Mouse (Mus musculus) monocyte, adult 2 months (primary cell): ENCODE measurements around the gene Jph4.

Source experiments
- DNase-seq, 2 experiments: peaks; one replicate each; pipeline ENCODE4 v3.0.0; 2022; ENCODE audit warnings: low spot score in 2 of 2, low read depth in 1 of 2

Gene Jph4

GRCm38 (mm10) chr14:55116425-55117200 lies at the start of gene Jph4:
Gene Jph4, minus strand, starts transcription at chr14:55116935.
- DNase-seq: no peak

DNA sequence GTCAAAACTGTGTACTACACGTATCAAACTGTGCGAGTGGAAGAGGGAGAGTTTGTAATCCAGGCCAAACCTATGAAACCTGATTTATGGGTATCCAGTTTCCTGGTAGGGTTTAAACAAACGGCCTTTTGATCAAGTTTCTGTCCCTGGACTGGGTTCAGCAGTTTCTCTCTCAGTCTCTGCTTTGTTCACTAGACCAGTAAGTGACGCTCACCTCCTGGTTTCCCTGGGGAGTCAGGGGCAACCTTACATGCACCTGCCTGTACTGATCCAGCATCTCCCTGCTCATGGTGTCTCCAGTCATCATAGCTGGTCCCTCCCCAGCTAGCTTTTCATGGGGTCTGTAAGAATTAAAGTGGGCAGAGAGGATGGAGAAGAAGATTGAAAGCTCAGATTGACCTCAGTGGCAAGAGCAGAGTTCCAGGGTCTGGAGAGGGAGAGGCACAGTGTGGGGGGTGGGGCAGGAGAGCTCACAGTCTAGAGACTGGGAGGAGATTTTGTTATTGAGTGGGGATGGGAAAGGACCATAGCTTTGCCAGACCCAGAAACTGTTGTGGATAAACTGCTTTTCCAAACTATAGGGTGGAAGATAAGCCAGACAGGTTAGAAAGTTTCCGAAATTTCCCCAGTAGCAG lies 47.6 kb upstream of the Jph4 start:
- DNase-seq: no peak

GRCm38 (mm10) chr14:55162168-55162567 lies 45.4 kb upstream of the Jph4 start:
- DNase-seq: no peak

GRCm38 (mm10) chr14:55161098-55161634 lies 44.4 kb upstream of the Jph4 start:
- peak in 1 of 2 experiments; percentile 58 for DNase-seq

DNA sequence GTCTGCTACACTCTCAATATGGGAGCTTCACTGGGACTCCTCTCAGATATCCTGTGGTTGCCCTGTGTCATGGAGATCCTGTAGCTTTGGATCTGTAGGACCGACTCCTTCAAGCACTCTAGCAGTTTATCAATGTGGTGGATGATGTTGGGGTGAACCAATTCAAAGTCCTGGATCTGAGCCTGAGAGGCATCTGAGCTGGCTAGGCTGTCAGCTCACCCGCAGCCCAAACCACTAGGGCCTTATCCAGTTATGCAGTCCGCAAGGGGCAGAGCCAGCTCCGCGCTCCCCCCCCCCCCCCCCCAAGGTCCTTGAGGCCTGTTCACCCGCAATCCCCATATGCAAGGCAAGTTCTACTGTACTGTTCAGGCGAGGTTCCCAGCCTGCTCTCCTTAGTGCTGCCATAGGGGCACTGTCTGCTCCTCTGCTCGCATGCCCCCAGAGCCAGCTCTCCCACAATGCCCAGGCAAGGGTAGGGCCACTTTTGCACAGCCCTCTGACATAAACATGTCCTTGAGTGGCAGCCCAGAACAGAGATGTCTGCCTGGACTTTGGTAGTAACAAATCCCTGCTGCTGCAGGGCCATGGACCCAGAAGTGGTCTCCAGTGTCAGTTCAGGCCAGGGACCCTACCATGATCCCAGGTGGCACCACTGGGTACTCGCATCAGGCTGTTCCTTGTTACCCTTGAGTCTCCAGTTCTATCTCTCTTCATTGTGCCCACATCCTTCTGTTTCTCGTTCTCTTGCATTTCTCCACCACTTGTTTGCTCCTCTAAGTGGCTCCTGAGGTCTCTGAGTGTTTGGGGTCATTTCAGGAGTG lies 43.7 kb upstream of the Jph4 start:
- no peak for DNase-seq

- no peak for DNase-seq
These were observed 40.8 kb upstream of the Jph4 start for GRCm38 (mm10) chr14:55157322-55158065.

- no peak for DNase-seq
These were observed 36.3 kb upstream of the Jph4 start for GRCm38 (mm10) chr14:55152951-55153481.

DNA sequence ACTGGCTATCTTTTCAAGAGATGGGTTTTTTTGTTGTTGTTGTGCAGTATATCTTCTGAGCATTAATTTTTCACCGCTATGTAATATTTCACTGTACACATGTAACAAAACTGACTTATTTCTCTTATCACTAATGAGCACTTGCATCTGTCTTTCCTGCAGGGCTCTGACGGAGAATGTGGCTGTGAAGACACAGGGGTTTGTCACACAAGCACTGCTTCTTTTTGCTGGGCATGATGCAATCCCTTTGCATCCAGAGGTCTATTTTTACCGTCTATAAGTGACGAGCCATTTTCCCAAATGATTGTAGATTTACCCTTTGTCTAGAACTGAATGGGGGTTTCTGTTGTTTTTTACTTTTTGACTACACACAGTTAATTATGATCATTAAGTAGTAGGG lies 35.4 kb upstream of the Jph4 start:
- DNase-seq: no peak

DNA sequence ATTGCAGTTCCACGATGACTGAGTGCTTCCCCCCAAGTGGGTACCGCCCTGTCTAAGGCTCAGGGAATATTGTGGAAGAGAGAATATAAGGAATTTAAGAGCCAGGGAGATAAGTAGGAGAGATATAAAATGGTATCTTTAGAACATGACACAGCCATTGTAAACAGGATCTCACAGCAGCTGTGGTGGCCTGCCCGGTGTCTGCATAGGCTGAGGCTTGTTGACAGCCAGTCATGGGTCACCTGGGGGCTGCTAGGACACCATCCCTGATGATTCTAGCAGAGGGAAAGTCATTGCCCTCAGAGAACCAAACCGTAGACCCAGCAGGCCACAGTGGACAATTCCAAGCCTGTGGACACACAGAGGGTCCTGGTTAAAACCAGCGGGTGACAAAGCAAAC lies 34.2 kb upstream of the Jph4 start:
- DNase-seq: no peak

GRCm38 (mm10) chr14:55149041-55149440 lies 32.3 kb upstream of the Jph4 start:
- DNase-seq: no peak

DNA sequence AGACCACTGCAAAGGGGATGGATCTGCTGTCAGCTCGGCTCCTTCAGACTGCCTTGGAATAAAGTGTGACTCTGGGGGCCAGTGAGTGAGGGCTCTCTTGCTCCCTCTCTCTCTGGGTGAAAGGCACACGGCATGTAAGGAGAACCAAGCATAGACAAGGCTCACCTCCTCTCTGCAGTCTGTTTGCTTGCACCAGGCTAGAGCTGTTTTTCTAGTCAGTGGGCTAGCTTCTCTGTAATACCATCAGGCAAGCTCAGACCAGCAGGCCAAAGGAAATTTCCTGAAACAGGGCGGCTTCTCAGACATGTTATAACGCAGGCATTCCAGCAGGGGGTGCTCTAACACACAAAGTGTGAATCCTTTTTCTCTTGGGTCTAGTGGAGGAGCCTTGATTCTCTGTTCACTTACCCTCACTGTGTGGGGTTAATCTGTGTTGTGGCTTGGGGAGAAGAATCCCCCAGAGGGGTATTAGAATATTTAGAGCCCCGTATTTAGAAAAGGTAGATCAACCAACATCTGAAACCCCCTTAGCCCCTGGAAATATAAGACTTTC lies 31.7 kb upstream of the Jph4 start:
- peak; percentile 17 to 28 for DNase-seq

- peak; percentile 26 to 54 for DNase-seq
These were observed 30.2 kb upstream of the Jph4 start for GRCm38 (mm10) chr14:55146829-55147401.

DNA sequence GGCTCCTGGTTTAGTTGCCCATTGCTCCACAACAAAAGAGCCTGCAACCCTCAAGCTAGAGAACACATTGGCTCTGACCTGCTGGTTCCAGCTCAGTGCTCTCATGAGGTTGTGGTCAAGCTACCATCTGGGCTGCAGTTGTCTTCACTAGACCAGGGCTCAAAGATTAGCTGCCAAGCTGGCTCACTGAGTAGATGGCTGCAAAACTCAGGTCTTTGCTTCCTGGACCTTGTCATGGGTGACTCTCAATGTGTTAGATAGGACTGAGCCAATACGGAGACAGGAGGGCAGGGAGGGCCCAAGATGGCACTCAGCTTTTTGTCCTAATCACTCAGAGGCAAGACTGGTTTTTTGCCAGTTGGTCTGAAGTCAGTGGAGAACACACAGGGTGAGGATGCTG lies 29.6 kb upstream of the Jph4 start:
- DNase-seq: no peak

DNA sequence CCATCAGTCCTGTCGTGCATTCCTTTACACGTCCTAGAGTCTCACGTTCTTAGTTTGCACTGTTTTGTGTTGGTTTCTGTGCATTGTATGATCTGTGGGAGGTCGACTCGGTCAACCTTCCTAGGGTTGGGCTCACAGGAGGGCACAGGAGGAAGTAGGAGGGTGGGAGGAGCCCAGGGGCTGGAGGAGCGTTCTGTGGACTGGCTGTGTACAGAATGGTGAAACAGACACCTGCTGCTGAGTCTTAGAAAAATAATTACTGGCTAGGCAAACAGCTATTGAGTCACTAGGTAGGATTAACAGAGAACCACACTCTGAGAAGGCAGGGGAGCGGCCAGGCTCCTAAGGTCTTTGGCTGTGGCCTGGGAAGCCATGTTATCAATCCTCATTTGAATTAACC lies 22.6 kb upstream of the Jph4 start:
- DNase-seq: no peak

DNA sequence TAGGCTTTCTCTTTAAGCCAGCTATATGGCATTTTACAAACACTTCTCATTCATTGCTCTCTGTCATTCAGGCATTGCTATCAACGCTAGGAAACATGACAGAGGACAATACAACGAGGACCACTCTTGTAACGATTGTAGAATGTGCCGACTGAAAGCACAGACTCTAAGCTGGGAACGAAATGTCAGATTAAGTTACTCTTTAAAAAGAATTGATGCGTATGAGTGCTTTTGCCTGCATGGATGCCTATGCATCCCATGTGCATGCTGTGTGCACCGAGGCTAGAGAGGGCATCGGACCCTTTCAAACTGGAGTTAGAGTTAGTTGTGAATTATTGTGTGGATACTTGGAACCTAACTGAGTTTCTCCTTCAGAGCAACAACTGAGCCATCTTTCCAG lies 18.9 kb upstream of the Jph4 start:
- no peak for DNase-seq

GRCm38 (mm10) chr14:55126521-55126920 lies 9.8 kb upstream of the Jph4 start:
- DNase-seq: no peak

- DNase-seq: no peak
These were observed 9.0 kb upstream of the Jph4 start for GRCm38 (mm10) chr14:55125711-55126110.

- no peak for DNase-seq
These were observed 5.6 kb upstream of the Jph4 start for GRCm38 (mm10) chr14:55122359-55122758.

DNA sequence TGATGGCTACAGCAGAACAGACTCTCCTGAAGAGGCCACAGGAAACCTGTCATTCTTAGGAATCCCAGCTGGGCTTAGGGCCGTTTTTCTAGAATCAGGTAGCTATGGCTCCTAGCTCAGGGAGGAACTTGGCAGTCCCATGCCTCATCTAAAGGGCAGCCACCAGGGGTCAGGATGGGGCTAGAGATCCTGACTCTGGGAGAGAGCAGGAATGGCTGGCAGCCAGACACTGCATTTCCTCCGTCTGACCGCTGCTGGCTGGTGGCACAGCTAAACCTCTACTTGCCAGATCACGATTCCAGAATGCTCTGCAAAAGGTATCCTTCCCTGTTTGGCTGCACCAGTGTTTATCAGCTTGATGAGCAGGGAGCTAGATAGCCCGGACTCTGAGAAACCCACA lies 5.2 kb upstream of the Jph4 start:
- DNase-seq: no peak
